Mouse (Mus musculus) lung, postnatal 36 days (tissue): ENCODE measurements at regions not wholly inside any gene's neighbourhood (a gene's known extent, or its start where the extent isn't known, plus 50 kb on each side); places are given as distances from the start of the nearest gene placed in this dataset.

Source experiments
- DNase-seq: peaks from one replicate; pipeline ENCODE4 v3.0.0; 2022; ENCODE audit warnings: mixed read lengths

DNA sequence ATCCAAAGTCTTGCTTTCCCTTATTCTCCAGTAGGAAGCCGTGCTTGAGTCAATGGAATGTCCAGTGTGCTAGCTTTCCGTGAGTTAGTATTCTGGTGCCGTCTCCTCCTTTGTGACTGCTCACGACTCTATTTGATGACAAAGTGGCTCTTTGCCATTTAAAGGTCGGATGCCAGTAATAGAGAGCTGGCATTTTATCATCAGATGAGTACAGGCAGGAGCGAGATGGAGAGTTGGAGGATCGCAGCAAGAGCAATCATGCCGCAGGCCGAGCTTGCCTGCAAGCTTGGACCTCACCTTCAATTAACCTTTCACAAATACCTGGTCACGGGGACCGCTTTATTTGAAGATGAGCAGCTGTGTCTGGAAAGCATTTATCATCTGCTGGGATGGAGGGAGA is 291.8 kb downstream of the Hs3st3b1 start:
- DNase-seq: no peak

DNA sequence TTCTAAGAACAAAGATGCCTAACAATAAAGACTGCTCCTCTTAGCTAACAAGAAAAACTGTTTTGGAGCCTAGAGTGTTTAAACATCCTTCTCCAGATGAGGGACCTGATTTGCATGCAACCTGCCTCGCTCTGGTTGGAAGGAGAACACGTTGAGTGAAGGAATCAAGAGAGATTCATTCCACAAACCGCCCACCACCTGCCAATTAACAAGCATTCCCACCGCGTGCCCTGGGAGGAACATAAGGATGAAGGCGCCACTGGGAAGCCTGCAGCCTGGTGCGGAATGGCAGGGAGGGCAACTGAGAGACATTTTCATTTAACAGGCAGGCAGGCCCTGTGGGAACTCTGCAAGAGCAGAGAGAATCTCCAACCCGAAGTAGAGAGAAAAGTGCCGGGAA is 265.0 kb downstream of the Hs3st3b1 start:
- no peak for DNase-seq

DNA sequence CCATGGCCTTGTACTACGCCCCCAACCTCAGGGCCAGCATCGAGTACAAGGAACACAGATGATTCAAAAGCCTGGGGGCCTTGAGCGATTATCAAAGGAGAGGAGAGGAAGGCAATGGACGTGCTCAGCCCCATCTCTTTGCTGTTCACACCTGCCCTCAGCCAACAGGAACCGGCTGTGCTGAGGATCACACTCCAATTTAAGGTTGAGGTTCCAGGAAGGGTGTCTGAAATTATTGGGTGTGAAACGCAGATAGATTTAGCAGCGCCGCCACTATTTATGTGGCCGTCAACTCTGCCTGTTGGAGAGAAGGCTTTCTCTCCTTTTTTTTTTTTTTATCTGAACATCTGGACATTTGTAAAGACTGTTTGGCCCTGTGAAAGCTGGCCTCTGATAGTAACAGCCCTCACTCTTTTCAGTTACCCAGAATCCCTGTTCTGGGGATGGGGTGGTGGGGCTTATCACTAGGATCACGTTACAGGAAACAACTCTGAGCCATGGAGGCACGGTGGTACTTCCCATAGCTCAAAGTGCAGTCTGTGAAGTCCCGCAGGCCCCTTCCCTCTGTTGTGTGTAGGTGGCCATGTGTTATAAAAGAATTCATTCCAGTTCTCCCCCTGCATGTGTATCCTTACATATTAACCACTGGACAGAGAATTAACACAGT is 256.7 kb downstream of the Hs3st3b1 start:
- no peak for DNase-seq

DNA sequence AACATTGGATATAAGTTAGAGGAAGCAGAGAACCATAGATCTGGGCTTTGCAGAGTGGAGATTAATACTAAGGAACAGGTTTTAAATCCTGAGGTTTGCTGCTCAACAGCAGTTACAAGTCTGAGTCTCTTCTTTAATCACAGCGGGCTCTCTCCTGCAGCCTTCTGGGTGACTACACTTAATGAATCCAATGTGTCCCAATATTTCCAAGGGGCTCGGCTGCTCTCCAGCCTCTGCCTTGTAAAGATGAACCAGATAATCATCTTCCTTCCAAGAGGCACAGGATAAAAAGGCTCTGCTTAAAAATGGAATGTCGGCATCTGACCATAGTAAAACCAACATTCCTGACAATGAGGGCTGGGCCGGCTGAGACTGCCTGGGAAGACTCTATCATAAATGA is 251.6 kb downstream of the Hs3st3b1 start:
- no peak for DNase-seq

DNA sequence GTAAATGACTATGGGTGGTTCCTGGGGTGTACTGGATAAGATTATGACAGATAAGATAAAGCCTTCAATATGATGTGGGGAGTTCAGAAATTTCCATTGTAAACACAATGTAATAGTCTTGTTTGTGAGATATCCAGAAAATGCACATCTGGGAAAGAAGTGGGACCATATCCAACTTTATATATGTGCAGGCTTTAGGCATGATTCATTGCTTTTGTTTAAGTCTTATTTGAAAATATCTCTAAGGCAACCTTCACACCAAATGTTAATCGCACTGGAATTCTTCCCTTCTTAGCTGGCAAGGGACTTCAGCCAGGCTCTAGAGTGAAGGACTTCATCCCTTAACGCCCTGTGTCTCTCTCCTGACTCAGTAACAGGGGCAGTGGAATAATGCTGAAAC is 250.3 kb downstream of the Hs3st3b1 start:
- DNase-seq: no peak

DNA sequence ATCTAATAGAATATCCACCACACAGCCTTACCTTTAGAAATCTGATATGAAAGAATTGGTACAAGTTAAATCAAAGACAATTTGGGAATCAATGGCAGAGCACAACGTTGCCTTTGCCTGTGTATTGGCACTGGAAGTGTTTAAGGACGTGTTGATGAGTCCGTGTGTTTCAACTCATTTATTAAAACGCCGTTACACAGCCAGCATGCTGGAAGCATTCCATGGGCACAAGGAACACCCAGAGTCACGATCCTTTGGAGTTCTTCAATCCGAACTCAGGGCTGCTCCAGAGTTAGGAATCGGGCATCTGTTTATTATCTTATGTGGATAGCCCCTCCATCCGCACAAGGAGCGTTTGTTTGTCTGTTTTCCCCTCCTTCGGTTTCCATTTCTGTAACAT is 244.2 kb downstream of the Hs3st3b1 start:
- no peak for DNase-seq

DNA sequence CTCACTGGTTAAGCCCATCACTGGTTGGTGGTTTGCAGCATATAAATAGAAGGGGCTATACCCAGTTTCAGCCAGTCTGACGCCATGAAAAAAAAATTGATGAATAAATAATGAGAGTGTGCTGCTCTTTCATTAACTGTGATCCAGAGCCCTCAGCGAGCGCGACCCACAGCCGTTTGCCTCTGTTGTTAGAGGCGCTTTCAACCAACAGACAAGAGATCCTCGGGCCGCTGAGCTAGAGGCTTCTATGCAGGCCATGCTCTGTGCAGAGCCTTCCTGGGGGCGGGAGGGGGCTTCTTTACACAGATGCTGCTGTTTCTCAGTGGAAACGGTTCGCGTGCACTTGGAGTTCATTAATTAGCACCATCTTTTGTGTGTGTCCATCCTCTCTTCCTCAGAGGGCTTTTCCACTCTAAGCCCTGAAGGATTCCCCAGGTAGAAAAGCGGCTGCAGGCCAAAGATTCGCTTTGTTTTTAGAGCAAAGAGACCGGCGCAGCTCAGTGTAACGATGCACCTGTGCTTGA is 243.6 kb downstream of the Hs3st3b1 start:
- no peak for DNase-seq

DNA sequence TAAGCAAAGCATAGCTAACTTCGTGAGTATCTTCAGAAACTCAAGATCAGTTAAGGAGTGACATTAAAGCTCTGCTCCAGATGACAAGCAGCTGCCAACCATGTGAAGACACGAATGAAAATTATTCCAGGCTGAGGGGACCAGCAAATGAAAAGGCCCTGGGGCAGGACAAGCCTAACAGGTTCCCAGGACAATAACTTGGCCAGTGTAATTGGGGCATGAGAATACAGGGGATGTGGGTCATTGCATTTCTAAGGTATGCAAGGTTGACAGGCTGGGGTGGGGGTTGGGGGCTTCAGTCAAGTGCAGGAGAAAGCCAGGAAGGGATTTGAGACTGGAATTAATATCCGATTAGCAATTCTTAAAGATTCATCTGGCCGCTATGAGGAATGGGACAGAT is 242.6 kb downstream of the Hs3st3b1 start:
- no peak for DNase-seq

DNA sequence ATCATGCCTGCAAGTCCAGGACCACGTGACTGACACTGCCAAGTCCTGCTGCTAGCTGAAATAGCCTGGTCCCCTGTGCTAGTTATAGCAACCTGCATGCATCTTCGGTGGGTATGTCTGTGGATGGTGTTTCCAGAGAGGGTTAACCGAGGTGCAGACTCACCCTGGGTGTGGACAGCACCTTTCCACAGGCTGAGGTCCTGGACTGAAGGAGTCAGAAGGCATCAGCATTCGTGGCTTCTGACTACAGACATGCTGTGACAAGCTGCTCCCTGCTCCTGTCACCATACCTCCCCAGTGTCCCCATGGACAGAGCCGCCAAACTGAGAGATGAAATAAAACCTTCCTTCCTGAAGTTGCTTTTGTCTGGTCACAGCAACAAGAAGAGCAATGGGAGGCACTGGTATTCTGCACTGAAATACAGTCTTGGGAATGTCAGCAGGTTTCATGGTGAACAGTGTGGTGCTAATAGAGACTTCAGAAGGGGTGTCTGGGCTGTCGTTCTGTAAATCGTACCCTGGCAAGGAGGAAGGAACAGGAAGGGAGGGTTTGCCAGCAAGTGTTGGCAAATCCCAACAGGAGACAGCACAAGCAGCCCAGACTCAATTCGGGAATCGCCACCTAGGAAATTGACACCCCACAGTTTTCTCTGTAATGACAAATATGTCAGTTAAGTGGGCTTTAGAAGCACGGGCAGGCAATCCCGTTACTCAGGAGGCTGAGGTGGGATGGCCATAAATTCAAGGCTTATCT is 237.7 kb downstream of the Hs3st3b1 start:
- no peak for DNase-seq

DNA sequence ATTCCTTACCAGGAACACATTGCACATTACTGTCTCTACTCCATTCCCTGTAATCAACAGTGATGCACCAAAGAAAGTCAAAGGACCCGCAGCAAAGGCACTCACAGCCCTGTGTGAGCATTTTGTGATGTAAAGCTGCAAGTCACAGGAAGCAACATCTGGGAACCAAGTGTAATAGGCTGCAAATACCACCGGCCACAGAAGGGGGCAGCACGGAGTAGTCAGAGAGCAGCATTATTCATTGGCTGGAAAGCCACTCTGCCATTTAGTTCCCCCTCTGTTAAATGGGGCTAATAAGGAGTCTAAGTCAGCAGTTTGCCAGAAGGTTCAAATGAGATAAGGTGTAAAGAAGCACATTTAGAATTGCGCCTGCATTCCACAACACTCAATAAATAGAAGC is 231.0 kb downstream of the Hs3st3b1 start:
- DNase-seq: peak; percentile 55

DNA sequence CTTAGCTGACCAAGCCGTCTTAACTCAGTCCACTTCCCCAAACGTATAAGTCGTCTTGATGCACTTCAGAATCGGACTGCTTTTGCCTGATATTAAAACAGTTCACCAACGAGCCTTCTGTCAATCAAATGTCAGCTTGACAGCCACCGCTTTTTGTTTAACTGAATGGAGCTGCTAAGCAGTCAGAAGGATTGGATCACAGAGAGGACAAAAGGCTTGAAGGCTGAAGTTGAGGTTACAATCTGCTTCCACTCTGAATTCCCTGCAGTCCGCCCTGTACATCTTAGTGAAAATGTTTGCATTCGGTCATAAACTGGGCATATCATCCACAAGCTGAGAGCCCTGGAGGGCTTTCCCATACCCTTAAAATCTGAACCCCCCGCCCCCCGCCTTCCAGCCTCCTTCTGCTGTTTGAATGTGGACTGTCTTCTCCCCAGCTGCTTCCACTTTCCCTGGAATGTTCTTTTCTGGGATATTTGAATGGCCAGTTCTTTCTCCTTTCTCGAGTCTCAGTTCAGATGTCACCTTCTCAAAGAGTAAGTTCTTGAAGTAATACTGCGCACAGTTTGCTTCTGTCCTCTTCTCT is 217.0 kb downstream of the Hs3st3b1 start:
- no peak for DNase-seq

DNA sequence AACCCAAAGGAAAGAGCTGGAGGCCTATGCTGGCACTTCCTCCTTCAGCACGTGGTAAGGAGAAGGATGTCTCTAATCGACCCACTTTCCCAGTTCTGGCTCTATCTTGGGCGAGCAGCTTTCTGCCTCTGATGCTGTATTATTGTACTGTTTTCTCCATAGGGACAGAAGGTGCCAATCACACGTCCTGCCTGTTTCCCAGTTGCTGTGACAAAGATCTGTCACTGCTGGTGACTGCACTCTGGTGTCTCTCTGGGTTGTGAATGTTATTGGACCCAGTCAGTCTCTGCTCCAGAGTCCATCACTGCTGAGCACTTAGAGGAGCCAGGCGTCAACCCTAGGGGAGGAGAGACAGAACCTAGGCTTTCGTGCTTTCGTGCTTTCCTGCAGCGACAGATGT is 216.0 kb downstream of the Hs3st3b1 start:
- no peak for DNase-seq

DNA sequence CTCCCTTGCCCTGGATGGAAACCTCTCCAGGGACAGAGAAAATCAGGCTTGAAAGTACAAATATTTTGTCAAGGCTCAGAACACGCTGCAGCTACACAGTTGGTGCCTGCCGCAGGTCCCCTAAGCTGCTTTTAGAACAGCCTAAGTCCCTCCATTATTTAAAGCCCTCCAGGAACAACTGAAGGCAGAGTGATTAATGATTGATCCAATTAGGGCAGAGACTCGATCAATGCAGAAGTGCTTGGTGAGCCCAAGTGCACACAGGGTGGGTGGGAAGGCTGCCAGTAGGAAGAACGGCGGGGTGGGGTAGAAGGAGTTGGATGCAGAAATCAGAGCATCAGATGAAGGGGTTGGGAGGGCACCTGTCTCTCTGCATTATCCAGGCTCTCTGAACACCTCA is 215.0 kb downstream of the Hs3st3b1 start:
- no peak for DNase-seq

DNA sequence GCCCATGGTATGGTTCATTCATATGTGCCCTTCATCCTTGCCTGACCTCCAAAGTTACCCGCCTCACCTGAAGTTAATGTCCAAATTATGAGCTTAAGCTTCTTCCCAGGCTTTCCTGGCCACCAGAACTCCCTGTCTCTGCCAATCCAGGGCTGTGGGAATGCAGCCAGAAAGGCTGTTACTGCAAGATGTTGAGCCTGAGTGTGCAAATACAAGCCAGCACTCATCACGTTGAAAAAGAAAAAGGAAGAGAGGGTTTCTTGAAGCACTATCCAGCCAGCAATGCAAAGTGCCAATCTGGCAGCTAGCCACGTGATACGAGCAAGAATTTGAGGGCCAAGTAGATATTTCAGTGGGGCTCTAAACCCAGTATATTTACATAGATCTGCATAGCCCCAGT is 213.7 kb downstream of the Hs3st3b1 start:
- DNase-seq: peak; percentile 67

DNA sequence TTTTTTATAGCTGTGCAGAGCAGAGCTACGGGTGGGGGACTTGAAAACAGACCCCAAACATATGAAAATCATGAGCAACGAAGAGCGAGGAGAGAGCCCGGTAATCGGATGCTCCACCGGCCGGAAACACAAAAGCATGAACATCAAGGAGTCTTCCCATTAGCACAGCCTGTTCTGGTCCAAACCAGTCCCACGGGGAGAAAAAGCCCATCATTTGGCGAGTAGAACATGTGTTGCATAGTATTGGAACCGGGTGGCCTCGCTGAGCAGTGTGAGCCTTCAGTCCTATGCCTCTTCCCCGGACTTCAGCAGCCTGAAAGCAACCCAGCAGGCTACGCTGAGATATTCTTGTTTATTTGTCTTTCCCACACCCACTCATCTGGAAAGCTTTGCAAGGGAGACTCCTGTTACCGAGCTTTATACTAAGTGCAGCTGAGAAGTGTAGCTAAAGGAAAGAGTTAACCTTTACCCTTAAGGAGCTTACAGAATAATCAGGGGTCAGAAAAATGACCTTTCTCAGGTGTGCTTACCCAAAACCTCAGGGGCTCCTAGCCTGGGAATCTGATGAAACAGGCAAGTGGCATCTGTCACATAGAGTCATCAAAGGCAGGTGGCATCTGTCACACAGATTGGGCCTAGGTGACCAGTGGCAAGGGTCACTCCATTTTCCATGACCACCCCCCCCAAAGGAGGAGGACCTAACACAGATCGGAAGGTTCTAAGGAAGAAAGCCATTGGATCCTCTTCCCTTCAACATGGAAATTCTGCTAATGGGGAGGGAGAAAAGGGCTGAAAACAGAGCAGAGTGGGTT is 209.8 kb downstream of the Hs3st3b1 start:
- DNase-seq: no peak

DNA sequence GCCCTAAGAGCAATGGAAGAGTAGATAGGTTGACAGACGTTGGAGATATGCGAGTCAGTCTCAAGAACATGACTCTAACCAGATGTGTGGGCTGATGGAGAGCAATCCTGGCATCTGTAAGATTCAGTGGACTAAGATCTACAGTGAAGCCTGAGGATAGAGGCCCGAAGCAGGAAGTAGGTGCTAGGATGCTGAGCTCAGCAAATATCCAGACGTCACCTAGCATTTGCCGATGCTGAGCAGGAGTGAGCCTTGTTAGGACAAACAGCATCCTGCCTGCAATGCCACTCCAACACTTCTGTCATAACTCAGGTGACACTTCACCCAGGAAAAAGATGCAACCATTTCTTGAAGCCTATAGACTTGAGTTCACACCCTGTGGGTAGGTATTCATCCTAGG is 199.8 kb downstream of the Hs3st3b1 start:
- no peak for DNase-seq

DNA sequence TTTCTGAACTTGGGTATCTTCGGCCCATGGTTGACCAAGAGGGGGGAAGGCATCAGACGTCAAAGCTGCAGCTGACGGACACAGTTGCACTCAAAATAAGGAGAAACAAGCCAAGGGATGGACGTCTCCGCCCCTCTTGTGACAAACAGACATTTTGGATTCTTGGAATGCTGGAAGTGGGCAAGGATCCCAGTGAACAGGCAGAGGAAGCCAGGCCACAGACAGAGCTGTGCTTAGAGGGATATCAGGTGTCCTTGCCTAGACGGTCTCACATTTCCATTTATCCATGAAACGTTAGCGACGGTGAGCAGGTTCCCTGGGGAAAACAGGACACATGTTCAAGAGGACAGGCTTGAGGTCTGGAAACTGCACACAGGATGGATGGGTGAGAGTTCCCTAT is 191.2 kb downstream of the Hs3st3b1 start:
- peak; percentile 44 for DNase-seq

DNA sequence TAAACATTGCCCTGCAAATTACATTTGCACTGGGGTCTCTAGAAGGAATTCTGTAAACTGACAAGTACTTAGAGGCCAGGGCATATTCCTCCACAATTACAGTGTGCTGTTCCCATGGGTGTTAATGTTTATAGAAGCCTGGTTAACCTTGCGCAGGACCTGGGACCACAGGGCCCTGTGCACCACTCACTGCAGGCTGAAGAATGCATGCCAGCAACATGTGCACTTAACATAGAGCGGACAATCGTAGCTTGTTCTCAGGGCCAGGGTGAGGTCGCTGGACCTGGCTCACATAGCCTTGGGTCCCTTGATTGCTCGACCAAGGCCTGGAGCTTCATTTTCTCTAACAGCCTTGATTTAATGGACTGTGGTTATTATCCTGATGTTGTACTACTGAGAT is 168.8 kb downstream of the Hs3st3b1 start:
- no peak for DNase-seq

DNA sequence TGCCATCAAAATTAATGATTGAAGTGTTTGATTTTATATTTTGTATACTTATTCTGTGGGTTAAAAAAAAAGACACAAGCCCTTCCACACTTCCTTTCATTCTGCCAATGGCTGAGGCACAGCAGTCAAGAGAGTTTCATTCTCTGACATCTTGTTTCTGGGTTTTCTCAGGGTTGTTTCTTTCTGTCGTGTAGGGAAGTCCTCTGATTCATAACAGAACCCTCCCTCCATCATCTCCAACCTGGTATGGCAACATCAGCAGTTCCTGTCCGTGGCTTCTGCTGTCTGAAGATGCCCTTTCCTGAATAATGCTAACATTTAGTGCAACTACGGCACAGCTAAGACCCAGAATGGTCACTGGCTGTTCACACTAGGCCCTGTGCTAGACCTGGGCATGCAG is 167.3 kb downstream of the Hs3st3b1 start:
- DNase-seq: no peak

DNA sequence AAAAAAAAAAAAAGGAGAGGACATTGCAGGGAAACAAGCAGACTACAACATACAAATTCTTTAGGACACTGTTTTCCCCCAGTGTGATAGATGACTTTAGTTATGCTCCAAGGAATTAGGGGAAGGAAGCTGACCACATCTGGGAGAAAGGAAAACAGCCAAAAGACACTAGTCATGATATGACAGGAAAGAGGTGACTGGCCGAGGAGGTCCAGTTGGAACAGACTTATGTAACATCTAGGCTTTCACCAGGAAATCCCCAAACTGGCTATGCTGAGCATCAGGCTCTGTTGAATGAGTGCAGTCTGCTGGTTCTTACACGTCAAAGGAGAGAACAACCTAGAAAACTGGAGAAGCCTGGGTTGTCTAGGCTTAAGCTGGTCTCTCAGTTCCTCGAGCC is 163.8 kb downstream of the Hs3st3b1 start:
- DNase-seq: peak; percentile 42

DNA sequence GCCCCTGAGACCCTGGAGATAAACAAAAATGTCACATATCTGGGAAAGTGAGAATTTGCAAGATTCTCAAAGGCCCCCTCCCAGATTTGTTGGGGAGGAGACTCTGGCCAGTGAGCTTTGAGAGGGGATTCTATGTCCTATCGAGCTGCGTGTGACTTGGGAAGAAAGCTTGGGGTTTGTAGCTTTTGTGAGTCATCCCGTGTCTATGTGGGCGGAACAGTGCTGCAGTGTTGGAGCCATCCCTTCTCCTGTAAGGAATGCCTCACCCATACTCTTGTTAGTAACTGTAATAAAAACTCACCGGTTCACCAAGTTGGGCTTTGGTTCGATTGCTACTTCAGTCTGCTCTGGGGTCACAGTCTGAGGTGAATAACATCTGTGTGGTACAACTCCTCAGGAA is 160.5 kb downstream of the Hs3st3b1 start:
- DNase-seq: no peak

DNA sequence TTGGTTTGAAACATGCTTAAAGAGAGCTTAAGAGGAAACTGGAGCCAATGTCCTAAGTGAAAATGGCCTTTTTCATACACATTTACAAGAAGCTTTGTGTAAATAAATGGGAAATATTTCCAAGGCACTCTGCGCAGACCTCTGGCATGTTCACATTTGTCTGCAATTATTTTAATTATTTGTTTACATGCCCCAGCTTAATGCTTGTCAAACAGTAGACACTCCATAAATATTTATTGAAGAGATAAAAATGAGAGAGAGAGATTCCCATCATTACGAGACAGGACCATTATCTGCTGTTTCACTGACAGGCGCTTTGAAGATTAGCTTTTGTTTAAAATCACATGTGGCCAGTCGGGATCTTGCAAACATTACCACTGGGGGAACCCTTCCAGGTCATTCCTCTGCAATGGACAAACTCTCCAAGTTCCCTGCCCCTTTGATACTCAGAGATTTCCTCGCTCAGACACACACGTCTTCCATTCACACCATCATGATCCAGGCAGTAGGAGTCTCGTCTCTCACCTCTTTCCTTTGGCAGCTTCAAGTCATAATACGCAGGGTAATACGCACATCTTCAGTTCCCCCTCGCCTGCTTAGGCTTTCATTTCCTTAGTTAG is 154.3 kb downstream of the Hs3st3b1 start:
- no peak for DNase-seq

DNA sequence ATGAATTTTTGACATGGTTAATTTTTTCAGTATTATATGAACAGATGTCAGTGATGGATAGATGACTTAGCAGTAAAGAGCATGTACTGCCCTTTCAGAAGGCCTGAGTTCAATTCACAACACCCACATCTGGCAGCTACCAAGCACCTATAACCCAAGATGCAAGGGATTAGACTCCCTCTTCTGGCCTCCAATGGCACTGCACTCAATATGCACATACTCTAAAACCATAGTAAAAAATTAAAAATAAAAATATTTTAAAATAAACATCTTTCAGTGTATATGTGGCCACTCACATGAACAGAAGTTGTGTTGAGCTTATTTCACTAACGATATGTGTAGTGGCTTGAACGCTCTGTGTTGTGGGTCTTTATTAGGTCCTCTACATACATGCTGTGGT is 152.4 kb downstream of the Hs3st3b1 start:
- DNase-seq: no peak
